Mouse (Mus musculus): Measurements from ENCODE around the gene Nuf2. TPM values are rescaled to one million over a fixed set of nuclear protein-coding genes. Genes with fewer than 3 reads are reported as not detected.
A peak's percentile ranks its signal among the peaks of the same experiment; 100 is the strongest.

The Nuf2 gene
- 45.5 and 47.8 TPM in 2 replicates for polyA plus RNA-seq (2016; fragmentation: Nextera tagmentation; extraction: Ambion mirVana)

DNA sequence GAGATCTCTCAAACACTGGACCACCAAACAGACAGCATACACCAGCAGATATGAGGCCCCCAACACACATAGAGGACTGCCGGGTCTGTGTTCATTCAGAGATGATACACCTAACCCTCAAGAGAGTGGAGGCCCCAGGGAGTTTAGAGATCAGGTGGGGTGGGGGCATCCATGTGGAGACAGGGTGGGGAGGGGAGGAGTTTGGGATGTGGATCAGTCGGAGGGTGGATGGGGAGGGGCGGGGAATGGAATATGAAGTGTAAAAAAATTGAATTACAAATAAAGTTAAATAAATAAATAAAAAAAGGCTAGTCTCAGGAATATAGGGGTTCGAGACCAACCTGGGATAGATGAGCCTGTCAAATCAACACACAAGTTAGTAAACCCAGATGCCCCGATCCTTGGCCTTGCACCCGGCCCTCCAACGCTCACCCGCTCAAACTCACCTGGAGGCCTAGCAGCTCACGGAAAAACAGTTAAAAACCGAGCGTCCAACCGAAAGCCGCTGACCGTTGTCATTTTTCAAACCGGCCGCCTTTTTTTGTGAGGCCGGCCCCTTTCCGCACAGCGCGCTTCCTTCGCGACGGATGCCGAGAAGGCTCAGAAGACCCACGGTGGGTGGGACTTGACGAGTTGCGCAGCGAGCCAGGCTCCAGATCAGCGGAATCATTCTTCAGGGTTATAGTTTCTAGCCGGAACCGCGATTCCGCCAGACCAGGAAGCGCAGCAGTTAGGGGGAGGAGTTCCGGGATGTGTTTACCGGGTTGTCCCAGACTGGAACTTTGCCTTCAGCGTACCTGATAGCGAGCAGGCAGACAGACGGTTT is at the start of gene Nuf2:
TSS of gene Nuf2 (minus strand) at position 589 of the 826 bp plus-strand sequence.
- WGBS = under 1% methylated on average over 39 of the region's 39 CpGs
- H3K36me3 ChIP-seq = no peaks in the 10 kb centered on the region; the same call in 1 of the 2 replicates
- no peak within 1 kb of the TSS for H3K27ac ChIP-seq

DNA sequence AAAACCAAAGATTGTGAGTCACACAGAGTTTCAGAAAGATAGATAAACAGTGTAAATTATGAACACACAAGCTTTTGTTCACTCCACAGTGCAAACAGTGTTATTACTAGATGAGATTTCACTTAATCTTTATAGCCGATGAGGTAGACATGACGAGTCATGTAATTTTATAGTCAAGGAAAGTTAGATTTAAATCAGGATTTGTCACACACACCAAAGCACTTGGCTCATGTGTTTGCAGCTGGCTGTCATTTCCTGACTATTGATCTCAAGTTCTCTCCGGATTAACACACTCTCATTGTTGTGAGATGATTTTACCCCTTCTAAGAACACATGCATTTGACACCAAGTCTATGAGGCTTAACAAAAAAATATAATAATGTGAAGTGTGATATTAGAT is 48.3 kb upstream of the Nuf2 start:
- H3K4me1 ChIP-seq = no peaks in the 10 kb centered on the region
- H3K4me2 ChIP-seq (replicated peaks) = no peak overlapping the region
- no peak overlapping the region for H3K4me3 ChIP-seq
- ATAC-seq (ENCODE audit: low FRiP score, low read depth) = no peak
- no peak overlapping the region for H3K27ac ChIP-seq
- no peaks in the 10 kb centered on the region for H3K36me3 ChIP-seq
- H3K9me3 ChIP-seq = no peaks in the 10 kb centered on the region
- H3K9ac ChIP-seq = no peak overlapping the region
- WGBS = 84% methylated on average over 3 of the region's 3 CpGs
- no peaks in the 10 kb centered on the region for H3K27me3 ChIP-seq (replicated peaks)

More for the DNA sequence above, at the start of gene Nuf2:
- Histone ChIP-seq H3K4me1 (peaks cover 9% of the 10 kb centered on the region; the same call in 1 of the 2 replicates), H3K9me3 (no peaks in the 10 kb centered on the region), H3K27me3 (replicated peaks) (no peaks in the 10 kb centered on the region), H3K4me2 (replicated peaks) (peak within 1 kb of the TSS; percentile 58), H3K4me3 (peak within 1 kb of the TSS; percentile 48), H3K9ac (peak within 1 kb of the TSS; percentile 35)
- peak; percentile 96 for ATAC-seq (ENCODE audit: low FRiP score, low read depth)

DNA sequence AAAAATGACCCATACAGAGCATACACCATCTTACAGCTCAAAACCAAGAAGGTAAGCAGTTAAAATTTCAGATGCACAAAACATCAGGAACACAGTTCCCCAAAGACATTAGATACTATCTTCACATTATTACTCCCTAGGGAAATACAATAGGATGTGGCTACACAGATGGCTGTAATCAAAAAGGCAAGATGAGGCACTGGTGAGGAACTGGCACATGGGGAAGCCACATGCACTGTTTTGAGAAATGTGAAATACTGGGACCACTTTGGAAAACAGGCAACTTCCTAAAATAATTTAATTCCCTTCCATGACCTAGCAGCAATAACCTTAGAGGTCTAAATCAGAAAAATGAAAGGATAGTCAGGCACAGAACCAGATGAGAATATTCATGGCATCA is 42.9 kb upstream of the Nuf2 start:
- no peak overlapping the region for H3K4me3 ChIP-seq
- no peak overlapping the region for H3K4me2 ChIP-seq (replicated peaks)
- no peaks in the 10 kb centered on the region for H3K9me3 ChIP-seq
- H3K9ac ChIP-seq = no peak overlapping the region
- H3K27me3 ChIP-seq (replicated peaks) = no peaks in the 10 kb centered on the region
- no peak for ATAC-seq (ENCODE audit: low FRiP score, low read depth)
- H3K27ac ChIP-seq = no peak overlapping the region
- H3K4me1 ChIP-seq = no peaks in the 10 kb centered on the region
- H3K36me3 ChIP-seq = no peaks in the 10 kb centered on the region

DNA sequence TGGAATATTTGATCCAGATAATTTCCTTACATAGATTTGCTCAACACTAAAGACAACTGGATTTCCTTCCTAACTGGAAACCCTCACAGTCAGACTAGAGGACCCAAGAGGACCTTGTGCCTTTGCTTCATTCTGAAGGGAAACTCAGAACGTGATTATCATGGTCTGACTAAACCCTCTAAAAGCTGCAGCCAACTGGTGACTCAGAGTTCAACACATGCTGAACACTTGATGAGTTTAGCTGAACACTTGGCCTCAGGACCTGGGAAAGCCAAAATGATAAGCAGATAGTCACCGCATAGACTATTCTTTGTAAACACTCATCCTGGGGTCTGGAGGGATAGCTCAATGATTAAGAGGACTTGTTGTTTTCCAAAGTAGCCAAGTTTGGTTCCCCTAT is 24.4 kb upstream of the Nuf2 start:
- no peaks in the 10 kb centered on the region for H3K4me1 ChIP-seq
- H3K36me3 ChIP-seq = no peaks in the 10 kb centered on the region
- H3K9ac ChIP-seq = no peak overlapping the region
- no peaks in the 10 kb centered on the region for H3K27me3 ChIP-seq (replicated peaks)
- no peaks in the 10 kb centered on the region for H3K9me3 ChIP-seq
- WGBS = 89% methylated on average over 2 of the region's 2 CpGs
- no peak for ATAC-seq (ENCODE audit: low FRiP score, low read depth)
- no peak overlapping the region for H3K27ac ChIP-seq
- no peak overlapping the region for H3K4me3 ChIP-seq
- no peak overlapping the region for H3K4me2 ChIP-seq (replicated peaks)

DNA sequence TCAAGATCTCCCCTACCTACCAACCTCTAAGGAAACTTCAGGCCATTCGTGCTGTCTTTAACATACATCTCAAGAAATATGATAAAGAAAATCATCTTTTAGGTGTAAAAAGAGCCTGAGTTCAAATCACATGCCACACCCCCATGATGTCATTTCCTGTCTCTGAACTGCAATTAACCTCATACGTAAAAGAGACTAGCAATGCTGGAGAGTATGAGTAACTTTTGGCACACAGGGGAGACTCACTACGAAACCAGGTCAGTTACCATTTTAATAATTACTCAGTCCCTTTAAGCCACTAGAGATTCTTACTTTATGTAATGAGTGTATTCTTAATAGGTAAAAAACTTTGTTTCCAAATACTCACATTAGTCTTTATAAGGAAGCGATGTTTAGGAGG is 23.8 kb upstream of the Nuf2 start:
- no peak for ATAC-seq (ENCODE audit: low FRiP score, low read depth)
- WGBS = 95% methylated on average over 4 of the region's 4 CpGs
- H3K4me2 ChIP-seq (replicated peaks) = no peak overlapping the region
- no peaks in the 10 kb centered on the region for H3K9me3 ChIP-seq
- no peaks in the 10 kb centered on the region for H3K27me3 ChIP-seq (replicated peaks)
- H3K4me3 ChIP-seq = no peak overlapping the region
- H3K4me1 ChIP-seq = no peaks in the 10 kb centered on the region
- H3K27ac ChIP-seq = no peak overlapping the region
- no peak overlapping the region for H3K9ac ChIP-seq
- H3K36me3 ChIP-seq = no peaks in the 10 kb centered on the region

DNA sequence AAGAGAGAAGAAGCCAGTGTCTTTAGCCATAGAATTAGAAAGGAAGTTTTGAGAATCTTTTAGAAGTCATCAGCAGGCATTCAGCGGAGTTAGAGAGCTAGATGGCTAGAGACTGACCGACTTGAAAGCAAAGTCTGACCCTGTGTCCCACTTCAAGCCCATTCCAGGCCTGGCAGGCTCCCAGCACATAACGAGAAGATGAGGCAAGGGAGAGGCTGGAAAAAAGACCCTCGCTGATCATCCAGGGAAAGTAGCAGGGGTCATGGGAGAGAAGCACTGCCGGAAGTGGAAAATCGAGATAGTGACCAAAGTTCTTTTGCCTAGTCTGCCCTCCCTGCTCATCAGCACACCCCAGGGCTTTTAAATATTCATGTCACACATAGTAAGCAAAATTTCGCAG is 22.2 kb upstream of the Nuf2 start:
- 87% methylated on average over 7 of the region's 7 CpGs for WGBS
- no peaks in the 10 kb centered on the region for H3K36me3 ChIP-seq
- H3K9me3 ChIP-seq = no peaks in the 10 kb centered on the region
- H3K9ac ChIP-seq = no peak overlapping the region
- H3K27ac ChIP-seq = no peak overlapping the region
- no peak for ATAC-seq (ENCODE audit: low FRiP score, low read depth)
- H3K4me1 ChIP-seq = no peaks in the 10 kb centered on the region
- H3K4me3 ChIP-seq = no peak overlapping the region
- no peaks in the 10 kb centered on the region for H3K27me3 ChIP-seq (replicated peaks)
- H3K4me2 ChIP-seq (replicated peaks) = no peak overlapping the region

DNA sequence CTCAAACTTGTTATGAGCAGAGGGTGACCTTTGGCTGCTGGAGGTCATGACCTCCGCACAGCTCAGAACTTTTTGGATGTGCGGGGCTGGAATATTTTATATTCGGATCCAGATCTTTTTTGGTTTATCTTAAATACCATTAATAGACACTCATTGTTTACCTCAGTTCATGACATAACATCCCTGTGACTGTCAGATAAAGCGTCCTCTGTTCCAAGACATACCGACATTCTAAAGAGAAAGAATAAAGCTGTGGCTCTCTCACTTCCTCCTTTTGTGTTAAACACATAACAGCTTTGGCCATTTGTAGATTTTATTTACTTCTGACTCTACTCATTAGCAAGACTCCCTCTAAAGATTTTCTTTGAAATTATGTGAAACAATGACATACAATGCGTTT is 9.2 kb upstream of the Nuf2 start:
- H3K4me2 ChIP-seq (replicated peaks) = no peak overlapping the region
- H3K27ac ChIP-seq = no peak overlapping the region
- H3K27me3 ChIP-seq (replicated peaks) = no peaks in the 10 kb centered on the region
- no peaks in the 10 kb centered on the region for H3K36me3 ChIP-seq
- 91% methylated on average over 6 of the region's 6 CpGs for WGBS
- no peaks in the 10 kb centered on the region for H3K4me1 ChIP-seq
- H3K9me3 ChIP-seq = no peaks in the 10 kb centered on the region
- H3K9ac ChIP-seq = no peak overlapping the region
- no peak for ATAC-seq (ENCODE audit: low FRiP score, low read depth)
- no peak overlapping the region for H3K4me3 ChIP-seq

DNA sequence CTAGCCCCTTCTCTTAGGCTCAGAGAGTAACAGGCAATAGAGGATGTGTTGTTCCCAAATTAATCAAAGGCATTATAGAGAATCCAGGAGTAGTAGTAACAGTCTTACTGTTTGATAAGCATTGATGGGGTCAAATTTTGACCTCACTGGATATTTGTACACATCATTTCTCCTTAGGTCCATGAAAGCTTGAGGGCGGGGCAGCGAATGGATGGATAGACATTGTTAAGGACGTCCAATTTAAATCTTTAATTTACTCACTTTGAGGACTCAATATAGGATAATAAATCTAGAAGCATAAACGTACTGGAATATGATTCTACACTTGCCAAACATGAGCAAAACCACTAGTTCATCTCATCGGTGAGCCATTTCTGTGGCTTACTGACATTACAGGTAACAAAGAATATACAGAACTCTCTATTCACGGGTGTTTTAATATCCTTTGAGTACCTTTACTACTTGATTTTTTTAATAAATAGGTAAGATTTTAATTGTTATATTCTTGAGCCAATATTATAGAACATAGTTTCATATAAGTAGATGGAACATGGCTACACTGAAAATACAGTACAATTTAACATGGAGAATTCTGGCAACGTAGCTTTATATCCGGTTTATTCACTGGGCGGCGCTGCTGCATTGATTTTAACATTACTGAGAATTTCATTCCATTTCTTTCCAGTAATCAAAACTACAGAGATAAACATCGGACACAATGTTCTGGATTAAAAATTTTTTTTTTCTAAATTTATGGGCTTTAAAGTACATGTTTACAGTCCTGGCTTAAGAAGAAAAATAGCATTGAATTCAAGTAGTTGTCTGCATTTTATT is 655 bp upstream of the Nuf2 start:
- Histone ChIP-seq H3K9ac (peak overlapping the region; percentile 35; the same call in 1 of the 2 replicates), H3K27ac (no peak overlapping the region), H3K9me3 (no peaks in the 10 kb centered on the region), H3K36me3 (no peaks in the 10 kb centered on the region; the same call in 1 of the 2 replicates), H3K4me3 (peak overlapping the region; percentile 48), H3K27me3 (replicated peaks) (no peaks in the 10 kb centered on the region), H3K4me2 (replicated peaks) (peak overlapping the region; percentile 58), H3K4me1 (peaks cover 9% of the 10 kb centered on the region; the same call in 1 of the 2 replicates)
- 14% methylated on average over 11 of the region's 11 CpGs for WGBS
- peak; percentile 41 for ATAC-seq (ENCODE audit: low FRiP score, low read depth)

DNA sequence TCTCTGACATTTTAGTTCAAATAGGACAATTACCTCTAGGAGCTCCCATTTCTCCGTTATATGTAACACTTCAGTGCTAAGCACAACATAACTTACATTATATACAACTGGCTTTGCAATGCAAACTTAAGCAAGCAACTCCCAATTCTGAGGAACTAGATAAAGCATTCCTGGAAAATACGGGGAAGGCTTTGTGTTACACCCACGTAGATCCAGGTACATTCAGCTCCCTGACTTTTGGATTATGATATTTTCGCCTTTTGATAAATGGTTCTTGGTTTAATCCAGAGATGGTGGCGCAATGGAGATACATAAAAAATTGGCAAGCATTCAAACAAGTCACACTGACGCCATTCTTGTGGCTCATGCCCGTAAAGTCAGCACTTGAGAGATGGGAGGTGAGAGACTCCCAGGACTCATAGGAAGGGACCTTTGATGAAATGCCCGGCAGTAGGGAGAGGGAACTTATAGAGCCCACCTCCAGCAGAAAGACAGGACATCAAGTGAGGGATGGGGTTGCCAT is 1.2 kb downstream of the Nuf2 start:
- WGBS = 84% methylated on average over 8 of the region's 8 CpGs
- Histone ChIP-seq H3K9ac (peak overlapping the region; percentile 35; the same call in 1 of the 2 replicates), H3K36me3 (peaks cover 2% of the 10 kb centered on the region; the same call in 1 of the 2 replicates), H3K27ac (no peak overlapping the region), H3K27me3 (replicated peaks) (no peaks in the 10 kb centered on the region), H3K9me3 (no peaks in the 10 kb centered on the region), H3K4me1 (peaks cover 9% of the 10 kb centered on the region; the same call in 1 of the 2 replicates), H3K4me3 (peak overlapping the region; percentile 48), H3K4me2 (replicated peaks) (peak overlapping the region; percentile 58)
- ATAC-seq (ENCODE audit: low FRiP score, low read depth) = no peak

DNA sequence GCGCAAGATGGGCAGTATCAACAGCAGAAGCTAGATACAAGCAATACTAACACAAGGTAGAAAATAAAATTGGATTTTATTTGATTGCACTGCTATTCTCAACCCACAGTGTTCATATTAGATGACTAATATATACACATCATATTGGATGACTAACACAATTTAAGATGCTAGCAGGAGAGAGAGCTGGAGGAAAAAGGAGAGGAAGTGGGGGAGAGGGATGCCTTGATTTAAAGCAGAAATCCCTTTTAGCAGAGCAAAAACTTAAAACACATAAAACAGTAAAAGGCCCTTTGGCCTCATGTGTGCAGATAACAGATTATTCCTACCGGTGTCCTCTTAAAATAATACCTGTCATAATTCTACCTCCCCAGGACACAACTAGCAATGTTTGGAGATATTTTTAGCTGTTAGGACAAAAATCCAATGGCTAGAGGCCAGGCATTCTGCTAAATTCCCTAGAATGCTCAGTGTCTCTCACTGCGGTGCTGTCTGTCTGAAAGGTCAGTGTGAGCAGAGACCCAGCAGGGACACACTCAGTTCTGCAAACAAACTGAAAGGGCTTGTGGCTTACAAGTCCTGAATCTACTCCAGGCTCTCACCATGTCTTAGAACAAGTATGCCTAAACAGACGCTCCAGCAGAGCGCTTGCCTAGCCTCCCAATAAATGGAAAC is 5.1 kb downstream of the Nuf2 start:
- Histone ChIP-seq H3K27me3 (replicated peaks) (no peaks in the 10 kb centered on the region), H3K9ac (no peak overlapping the region), H3K36me3 (peaks cover 22% of the 10 kb centered on the region; the same call in 1 of the 2 replicates), H3K4me3 (no peak overlapping the region), H3K4me2 (replicated peaks) (no peak overlapping the region), H3K4me1 (peaks cover 9% of the 10 kb centered on the region; the same call in 1 of the 2 replicates), H3K27ac (no peak overlapping the region), H3K9me3 (no peaks in the 10 kb centered on the region)
- WGBS = 95% methylated on average over 5 of the region's 5 CpGs
- no peak for ATAC-seq (ENCODE audit: low FRiP score, low read depth)

DNA sequence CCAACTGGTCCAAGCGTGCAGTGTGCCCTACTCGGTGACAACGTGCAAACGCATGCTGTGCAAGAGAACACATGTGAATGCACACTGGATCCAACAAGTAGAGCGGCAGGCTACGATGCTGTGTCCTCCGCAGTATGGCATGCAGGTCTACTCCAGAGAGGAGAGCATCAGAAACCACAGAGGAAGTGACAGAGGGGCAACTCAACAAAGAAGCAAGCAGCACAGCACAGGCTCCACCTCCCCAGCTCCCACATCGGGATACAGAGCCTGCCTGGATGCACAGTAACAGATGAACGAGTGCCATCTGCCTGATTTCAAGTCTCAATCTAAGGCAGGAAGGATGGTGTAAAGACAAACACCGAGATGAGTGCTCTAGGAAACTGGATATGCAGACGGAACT is 11.9 kb downstream of the Nuf2 start:
- Histone ChIP-seq H3K27me3 (replicated peaks) (no peaks in the 10 kb centered on the region), H3K4me2 (replicated peaks) (no peak overlapping the region), H3K27ac (no peak overlapping the region), H3K9ac (no peak overlapping the region), H3K36me3 (peaks cover 45% of the 10 kb centered on the region), H3K4me1 (no peaks in the 10 kb centered on the region), H3K4me3 (no peak overlapping the region), H3K9me3 (no peaks in the 10 kb centered on the region)
- ATAC-seq (ENCODE audit: low FRiP score, low read depth) = no peak
- WGBS = 96% methylated on average over 11 of the region's 11 CpGs

All from neural tube, embryonic 12.5 days (tissue).